In genomic region chr10:61428416-61428815, GRCm38 (mm10) we compare ENCODE assay signal across 23 mouse cellular contexts. TPM values are rescaled to one million over a fixed set of nuclear protein-coding genes. Genes with fewer than 3 reads are reported as not detected.
DNase-seq lines count a peak whose midpoint lies in the region; ATAC-seq and TF ChIP-seq lines count a peak whose summit lies in the region.
"Had no signal": no experiment of that assay in that cellular context is flagged by ENCODE, and none has a peak within 500 bp of the region (broad histone marks: within the 10 kb centered on the region; RNA-seq: fewer than 3 reads in every experiment).

No protein-coding gene starts in this region.

- WGBS in hindbrain, postnatal 0 days: 37% methylated on average over 4 of the region's 4 CpGs
- WGBS in hindbrain, embryonic 11.5 days: 73% methylated on average over 4 of the region's 4 CpGs

- ATAC-seq in hindbrain, postnatal 0 days: 0 out of 2 replicates have a peak, but pooled peaks have one; percentile 9
- ATAC-seq in hindbrain, embryonic 11.5 days (ENCODE audit: low FRiP score): no peak
- ATAC-seq: forebrain, embryonic 16.5 days; intestine, embryonic 16.5 days had no signal

- peaks cover 5% of the 10 kb centered on the region; the same call in 1 of the 2 replicates for H3K4me1 ChIP-seq in hindbrain, postnatal 0 days (ENCODE audit: insufficient read depth, low read length)
- peaks cover 3% of the 10 kb centered on the region; the same call in 1 of the 2 replicates for H3K4me1 ChIP-seq in hindbrain, embryonic 11.5 days (replicated peaks; ENCODE audit: control insufficient read depth, insufficient read depth, low read length)

- peak; percentile 45 for DNase-seq in gastrocnemius, adult 18-20 months (ENCODE audit: low spot score)
- DNase-seq in gastrocnemius, postnatal 36 days: no peak
- DNase-seq in hindbrain, postnatal 0 days (ENCODE audit: low spot score): no peak
- DNase-seq in hindbrain, embryonic 11.5 days (ENCODE audit: low spot score): no peak
- peak; percentile 21 for DNase-seq in brain, embryonic 14.5 days (ENCODE audit: low read depth)
- DNase-seq in skeletal muscle tissue, adult 2 months (ENCODE audit: low read depth, low spot score): peak; percentile 56
- no peak for DNase-seq in kidney, adult 18-20 months
- DNase-seq: adrenal gland, adult 2 months; adrenal gland, postnatal 36 days; cerebellum, adult 11 months; cerebellum, adult 8-10 months; cerebellum, postnatal 14 days; heart, adult 18-20 months; heart, postnatal 14 days had no signal

- no peak overlapping the region for H3K4me3 ChIP-seq in hindbrain, postnatal 0 days (ENCODE audit: low read length)
- no peak overlapping the region for H3K4me3 ChIP-seq in hindbrain, embryonic 11.5 days (ENCODE audit: low read depth, low read length)
- H3K4me3 ChIP-seq: embryonic facial prominence, embryonic 13.5 days; forebrain, embryonic 12.5 days; heart, embryonic 15.5 days had no signal

- no peaks in the 10 kb centered on the region for H3K27me3 ChIP-seq in hindbrain, postnatal 0 days (ENCODE audit: insufficient read depth, low read length)
- no peaks in the 10 kb centered on the region for H3K27me3 ChIP-seq in hindbrain, embryonic 11.5 days (ENCODE audit: control insufficient read depth, insufficient read depth, low read length)
- H3K27me3 ChIP-seq: embryonic facial prominence, embryonic 13.5 days; forebrain, embryonic 12.5 days; heart, embryonic 15.5 days had no signal

- TF ChIP-seq CTCF in hindbrain, postnatal 0 days (IDR thresholded peaks at IDR 0.05; ENCODE audit: low read depth): no peak
- TF ChIP-seq CTCF in brain, embryonic 14.5 days (IDR thresholded peaks at IDR 0.05; ENCODE audit: borderline replicate concordance, extremely low read depth, insufficient read depth, insufficient read length): no peak

- no peak overlapping the region for H3K9ac ChIP-seq in hindbrain, postnatal 0 days (replicated peaks; ENCODE audit: low read length)
- H3K9ac ChIP-seq in hindbrain, embryonic 11.5 days (ENCODE audit: low read depth, low read length): no peak overlapping the region
- H3K9ac ChIP-seq: embryonic facial prominence, embryonic 13.5 days; forebrain, embryonic 12.5 days; heart, embryonic 15.5 days had no signal

- intact Hi-C loops in gastrocnemius, postnatal 36 days (cut with DNase I): no loop called here

- no peak overlapping the region; the same call in 1 of the 2 replicates for H3K27ac ChIP-seq in hindbrain, postnatal 0 days
- H3K27ac ChIP-seq in hindbrain, embryonic 11.5 days (ENCODE audit: low read depth, low read length): no peak overlapping the region
- H3K27ac ChIP-seq: embryonic facial prominence, embryonic 13.5 days; heart, embryonic 15.5 days had no signal

- H3K9me3 ChIP-seq in hindbrain, postnatal 0 days (ENCODE audit: low read length): no peaks in the 10 kb centered on the region
- no peaks in the 10 kb centered on the region for H3K9me3 ChIP-seq in hindbrain, embryonic 11.5 days (ENCODE audit: control insufficient read depth, low read length)
- H3K9me3 ChIP-seq: embryonic facial prominence, embryonic 13.5 days; forebrain, embryonic 12.5 days; heart, embryonic 15.5 days had no signal

- peaks cover 31% of the 10 kb centered on the region for H3K36me3 ChIP-seq in hindbrain, postnatal 0 days (ENCODE audit: insufficient read depth, low read length)
- peaks cover 10% of the 10 kb centered on the region for H3K36me3 ChIP-seq in hindbrain, embryonic 11.5 days (ENCODE audit: control insufficient read depth, insufficient read depth, low read length)

- no peak for TF ChIP-seq POLR2A in brain, embryonic 14.5 days (IDR thresholded peaks at IDR 0.05; ENCODE audit: borderline replicate concordance, extremely low read depth, insufficient read depth, insufficient read length, poor library complexity, severe bottlenecking)

- H3K4me2 ChIP-seq in hindbrain, postnatal 0 days (ENCODE audit: low read depth, low read length): no peak overlapping the region
- no peak overlapping the region for H3K4me2 ChIP-seq in hindbrain, embryonic 11.5 days (replicated peaks; ENCODE audit: low read depth, low read length)
- H3K4me2 ChIP-seq: embryonic facial prominence, embryonic 13.5 days; forebrain, embryonic 12.5 days; heart, embryonic 11.5 days; heart, embryonic 15.5 days had no signal

RNA-seq across cellular contexts. Expression of gene Nodal, which starts 10.6 kb away (rescaled TPM):
- total RNA-seq in gastrocnemius, adult 18-20 months (2021): under 1 TPM; 0.09 to 0.11 TPM
- total RNA-seq in gastrocnemius, postnatal 36 days (2021): under 1 TPM in 1 of 2 experiments, not detected in 1; 0.12 TPM
- 0.58 and 1.1 TPM in 2 replicates for total RNA-seq in hindbrain, postnatal 0 days (2014; rRNA removed)
- 0.33 and 0.43 TPM in 2 replicates for polyA plus RNA-seq in hindbrain, postnatal 0 days (2015; fragmentation: Nextera tagmentation; extraction: Ambion mirVana)
- polyA plus RNA-seq in hindbrain, embryonic 11.5 days (2014; fragmentation: Nextera tagmentation; extraction: Ambion mirVana): 0.12 TPM in 1 of 2 replicates, not detected in the other
- polyA plus RNA-seq in brain, embryonic 14.5 days (2012; rRNA removed): 0.09 and 0.12 TPM in 2 replicates
- total RNA-seq: adrenal gland, adult 2 months; adrenal gland, postnatal 36 days; common myeloid progenitor, adult 5-6 weeks; heart, adult 18-20 months; hematopoietic stem cell, adult 5-6 weeks had no signal
- polyA plus RNA-seq: C2C12; forebrain, embryonic 12.5 days; heart, embryonic 11.5 days had no signal

RNA-seq across cellular contexts. Expression of gene Eif4ebp2, which starts 24.0 kb away (rescaled TPM):
- total RNA-seq in gastrocnemius, adult 18-20 months (2021): 100 to 1,000 TPM; 147 to 178 TPM
- 100 to 1,000 TPM; 115 to 116 TPM for total RNA-seq in gastrocnemius, postnatal 36 days (2021)
- 16.1 and 16.2 TPM in 2 replicates for total RNA-seq in hindbrain, postnatal 0 days (2014; rRNA removed)
- 34.9 and 35.9 TPM in 2 replicates for polyA plus RNA-seq in hindbrain, postnatal 0 days (2015; fragmentation: Nextera tagmentation; extraction: Ambion mirVana)
- 36.1 and 51.4 TPM in 2 replicates for polyA plus RNA-seq in hindbrain, embryonic 11.5 days (2014; fragmentation: Nextera tagmentation; extraction: Ambion mirVana)
- 72.0 and 86.6 TPM in 2 replicates for polyA plus RNA-seq in brain, embryonic 14.5 days (2012; rRNA removed)

RNA-seq across cellular contexts. Expression of gene Pald1, which starts 45.1 kb away (rescaled TPM):
- 1 to 10 TPM; 5.1 to 6.3 TPM for total RNA-seq in gastrocnemius, adult 18-20 months (2021)
- total RNA-seq in gastrocnemius, postnatal 36 days (2021): 1 to 10 TPM; 4.4 to 4.5 TPM
- 34.3 and 36.0 TPM in 2 replicates for total RNA-seq in hindbrain, postnatal 0 days (2014; rRNA removed)
- polyA plus RNA-seq in hindbrain, postnatal 0 days (2015; fragmentation: Nextera tagmentation; extraction: Ambion mirVana): 21.7 TPM in 2 replicates
- 13.6 and 15.9 TPM in 2 replicates for polyA plus RNA-seq in hindbrain, embryonic 11.5 days (2014; fragmentation: Nextera tagmentation; extraction: Ambion mirVana)
- polyA plus RNA-seq in brain, embryonic 14.5 days (2012; rRNA removed): 23.3 and 28.6 TPM in 2 replicates

RNA-seq across cellular contexts. Expression of gene Lrrc20, which starts 47.2 kb away (rescaled TPM):
- total RNA-seq in gastrocnemius, adult 18-20 months (2021): 100 to 1,000 TPM; 161 to 167 TPM
- 100 to 1,000 TPM; 131 to 150 TPM for total RNA-seq in gastrocnemius, postnatal 36 days (2021)
- 13.5 and 19.6 TPM in 2 replicates for total RNA-seq in hindbrain, postnatal 0 days (2014; rRNA removed)
- 9.7 and 10.2 TPM in 2 replicates for polyA plus RNA-seq in hindbrain, postnatal 0 days (2015; fragmentation: Nextera tagmentation; extraction: Ambion mirVana)
- 9.5 and 11.4 TPM in 2 replicates for polyA plus RNA-seq in hindbrain, embryonic 11.5 days (2014; fragmentation: Nextera tagmentation; extraction: Ambion mirVana)
- polyA plus RNA-seq in brain, embryonic 14.5 days (2012; rRNA removed): 23.6 and 25.6 TPM in 2 replicates

Comparison
In these comparisons a context has a peak if more than half of its experiments do, and no peak if none do; other contexts are left out.
1. DNase-seq: peak in gastrocnemius, adult 18-20 months (single experiment), brain, embryonic 14.5 days (single experiment) and skeletal muscle tissue, adult 2 months (single experiment); none in gastrocnemius, postnatal 36 days (0 of 2), hindbrain, postnatal 0 days (single experiment), hindbrain, embryonic 11.5 days (single experiment) and kidney, adult 18-20 months (single experiment).